Mouse (Mus musculus) midbrain, embryonic 15.5 days (tissue): ENCODE results near the gene Ang2. TPM values are rescaled to one million over a fixed set of nuclear protein-coding genes. Genes with fewer than 3 reads are reported as not detected.
"Not testable (repeated sequence)": the region's sequence is repeated elsewhere in the genome, so short reads cannot be mapped to it uniquely, and the experiment has no call there.

Experiments
- ATAC-seq: fragments of 200-750 bp; cut with Nextera tagmentation; replicated peaks from 2 replicates; pipeline ENCODE4 v1.8.0; 2017; ENCODE audit warnings: moderate TSS enrichment
- H3K27ac ChIP-seq: fragments of 300-500 bp; sonication (generic); 2 replicates; pipeline ENCODE4 v1.5.1; 2015; ENCODE audit warnings: mild to moderate bottlenecking, inconsistent platforms
- H3K27me3 ChIP-seq: fragments of 300-500 bp; sonication (generic); replicated peaks from 2 replicates; pipeline ENCODE4 v1.6.1; 2015; ENCODE audit warnings: inconsistent platforms
- H3K36me3 ChIP-seq: fragments of 300-500 bp; sonication (generic); replicated peaks from 2 replicates; pipeline ENCODE4 v1.6.1; 2015; ENCODE audit warnings: inconsistent platforms
- H3K4me1 ChIP-seq: fragments of 300-500 bp; sonication (generic); 2 replicates; pipeline ENCODE4 v1.6.1; 2015; ENCODE audit warnings: inconsistent platforms
- H3K4me2 ChIP-seq: fragments of 300-500 bp; sonication (generic); 2 replicates; pipeline ENCODE4 v1.6.1; 2015; ENCODE audit warnings: inconsistent platforms, mild to moderate bottlenecking, moderate library complexity
- H3K4me3 ChIP-seq: fragments of 300-500 bp; sonication (generic); 2 replicates; pipeline ENCODE4 v1.5.1; 2015; ENCODE audit warnings: mild to moderate bottlenecking, inconsistent platforms
- H3K9ac ChIP-seq: fragments of 300-500 bp; sonication (generic); 2 replicates; pipeline ENCODE4 v1.6.1; 2015; ENCODE audit warnings: mild to moderate bottlenecking, inconsistent platforms
- H3K9me3 ChIP-seq: fragments of 300-500 bp; sonication (generic); 2 replicates; pipeline ENCODE4 v1.6.1; 2016; ENCODE audit warnings: inconsistent platforms
- WGBS: fragments of 180-500 bp; shearing (Covaris S2); methylation state at CpG from one replicate; pipeline ENCODE4 v1.1.7; 2015; ENCODE audit warnings: mixed read lengths; 5-methylcytosine and 5-hydroxymethylcytosine counted together
- polyA plus RNA-seq: library from polyadenylated mRNA; unstranded; fragments of >200 nt; fragmentation: Nextera tagmentation; extraction: Ambion mirVana; gene quantifications from 2 replicates; pipeline ENCODE4 v1.2.1, GENCODE M21; 2015

Gene Ang2
- polyA plus RNA-seq = not detected in 2 replicates

DNA sequence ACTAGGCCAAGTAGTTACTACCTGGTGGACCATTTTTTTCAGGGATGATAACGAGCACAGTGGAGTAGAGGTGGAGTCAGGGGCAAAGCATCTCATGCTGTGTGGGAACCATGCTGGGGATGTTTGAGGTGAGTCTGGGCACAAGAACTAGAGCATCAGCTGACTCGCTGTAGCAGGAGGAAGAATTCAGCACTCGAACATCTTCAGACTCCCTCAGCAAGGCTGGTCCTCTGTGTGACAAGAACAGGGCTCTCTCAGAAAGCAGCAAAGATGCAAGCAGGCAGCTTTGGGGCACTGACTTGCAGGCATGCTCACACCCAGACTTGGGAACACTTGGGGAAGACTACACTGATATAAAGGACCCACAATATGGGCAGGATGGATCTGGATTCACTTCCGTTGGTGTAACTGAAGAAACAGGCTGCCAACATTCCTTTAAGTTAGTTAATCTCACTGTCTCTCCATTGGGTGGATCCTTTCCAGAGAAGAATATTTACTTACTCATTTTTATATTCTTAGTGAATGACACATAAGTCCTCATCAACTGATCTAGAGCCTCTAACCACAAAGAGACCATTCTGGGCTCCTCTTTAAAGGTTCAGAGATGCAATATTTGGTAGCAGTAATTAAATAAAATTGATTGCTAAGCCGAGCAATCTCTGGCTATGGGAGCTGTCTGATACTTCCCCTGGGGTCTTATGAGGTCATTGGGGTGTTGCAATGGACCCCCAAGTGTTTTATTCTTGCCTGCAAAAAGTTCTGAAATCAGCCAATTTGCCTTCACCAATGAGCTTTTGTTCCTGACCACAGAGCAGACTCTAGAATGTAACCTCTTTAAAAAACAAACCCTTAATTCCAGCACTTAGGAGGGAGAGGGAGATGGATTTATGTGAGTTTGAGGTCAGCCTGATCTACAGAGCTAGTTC is at the start of gene Ang2:
Gene Ang2, minus strand, starts transcription at position 51 of the 926 bp plus-strand sequence.
- Histone ChIP-seq H3K27me3 (no peaks in the 10 kb centered on the region), H3K27ac (no peak within 1 kb of the TSS), H3K4me3 (no peak within 1 kb of the TSS), H3K9ac (no peak within 1 kb of the TSS), H3K36me3 (no peaks in the 10 kb centered on the region), H3K4me2 (no peak within 1 kb of the TSS), H3K4me1 (no peaks in the 10 kb centered on the region), H3K9me3 (no peaks in the 10 kb centered on the region)
- ATAC-seq = no peak
- 82% methylated on average over 5 of the region's 5 CpGs for WGBS

GRCm38 (mm10) chr14:51247736-51248135 is 48.8 kb upstream of the Ang2 start:
- no peak overlapping the region for H3K9ac ChIP-seq
- no peak for ATAC-seq
- H3K4me1 ChIP-seq = no peaks in the 10 kb centered on the region
- no peaks in the 10 kb centered on the region for H3K9me3 ChIP-seq
- H3K27me3 ChIP-seq = no peaks in the 10 kb centered on the region
- no peak overlapping the region for H3K4me2 ChIP-seq
- WGBS = 89% methylated on average over 1 of the region's 1 CpGs
- H3K27ac ChIP-seq = no peak overlapping the region
- H3K4me3 ChIP-seq = no peak overlapping the region
- no peaks in the 10 kb centered on the region for H3K36me3 ChIP-seq

- Histone ChIP-seq H3K9ac (no peak overlapping the region), H3K4me1 (no peaks in the 10 kb centered on the region)
Observed at GRCm38 (mm10) chr14:51240899-51241298, 42.0 kb upstream of the Ang2 start.

GRCm38 (mm10) chr14:51237488-51237887 is 38.5 kb upstream of the Ang2 start:
- not testable (repeated sequence) for H3K9ac ChIP-seq, H3K9me3 ChIP-seq, H3K27ac ChIP-seq, H3K36me3 ChIP-seq, ATAC-seq, H3K4me3 ChIP-seq, H3K4me1 ChIP-seq, H3K4me2 ChIP-seq, H3K27me3 ChIP-seq
- WGBS = 84% methylated on average over 1 of the region's 1 CpGs

More at GRCm38 (mm10) chr14:51240899-51241298, 42.0 kb upstream of the Ang2 start:
- Histone ChIP-seq H3K36me3 (no peaks in the 10 kb centered on the region), H3K4me2 (no peak overlapping the region), H3K9me3 (no peaks in the 10 kb centered on the region), H3K4me3 (no peak overlapping the region), H3K27me3 (no peaks in the 10 kb centered on the region), H3K27ac (no peak overlapping the region)
- no peak for ATAC-seq

- not testable (repeated sequence) for H3K4me1 ChIP-seq, H3K9ac ChIP-seq, H3K27ac ChIP-seq, H3K9me3 ChIP-seq, ATAC-seq, H3K27me3 ChIP-seq, H3K4me3 ChIP-seq, H3K36me3 ChIP-seq, H3K4me2 ChIP-seq
- WGBS = 53% methylated on average over 4 of the region's 4 CpGs
Observed at GRCm38 (mm10) chr14:51229657-51230056, 30.7 kb upstream of the Ang2 start.

DNA sequence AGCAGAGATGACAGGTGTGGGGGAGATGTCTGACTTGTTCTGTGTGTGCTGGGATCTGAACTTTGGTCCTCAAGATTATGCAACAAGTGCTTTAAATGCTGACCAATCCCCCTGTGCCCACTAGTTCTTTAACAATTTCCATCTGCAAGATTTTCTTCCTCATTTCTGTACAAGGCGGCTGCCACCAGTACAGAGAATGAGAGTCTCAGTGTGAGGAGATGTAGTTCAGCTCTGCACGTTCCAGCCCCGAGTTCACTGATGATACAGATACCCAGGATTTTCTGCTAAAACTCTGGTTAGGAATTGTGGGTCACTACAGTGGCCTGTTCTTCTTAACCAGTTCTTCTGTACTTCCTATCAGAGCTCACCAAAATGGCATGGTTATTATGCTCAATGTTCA is 21.1 kb upstream of the Ang2 start:
- not testable (repeated sequence) for H3K4me2 ChIP-seq, H3K9ac ChIP-seq, H3K27me3 ChIP-seq, H3K27ac ChIP-seq, H3K4me3 ChIP-seq, H3K4me1 ChIP-seq, H3K9me3 ChIP-seq, H3K36me3 ChIP-seq, ATAC-seq
- 90% methylated on average over 3 of the region's 3 CpGs for WGBS

- 91% methylated on average over 2 of the region's 2 CpGs for WGBS
Observed at GRCm38 (mm10) chr14:51203115-51203514, 4.2 kb upstream of the Ang2 start, which contains the start of gene Ear14. Gene Ear14, plus strand, starts transcription at chr14:51203391.

GRCm38 (mm10) chr14:51200466-51200865 is 1.5 kb upstream of the Ang2 start:
- Histone ChIP-seq H3K27ac (no peak overlapping the region), H3K4me1 (no peaks in the 10 kb centered on the region), H3K4me2 (no peak overlapping the region), H3K36me3 (no peaks in the 10 kb centered on the region), H3K9ac (no peak overlapping the region), H3K9me3 (no peaks in the 10 kb centered on the region), H3K4me3 (no peak overlapping the region), H3K27me3 (no peaks in the 10 kb centered on the region)
- 94% methylated on average over 2 of the region's 2 CpGs for WGBS
- ATAC-seq = no peak

More at GRCm38 (mm10) chr14:51203115-51203514, 4.2 kb upstream of the Ang2 start, which contains the start of gene Ear14:
- no peak for ATAC-seq
- Histone ChIP-seq H3K4me1 (no peaks in the 10 kb centered on the region), H3K9ac (no peak within 1 kb of the TSS), H3K4me3 (no peak within 1 kb of the TSS), H3K36me3 (no peaks in the 10 kb centered on the region), H3K27ac (no peak within 1 kb of the TSS), H3K9me3 (no peaks in the 10 kb centered on the region), H3K27me3 (no peaks in the 10 kb centered on the region), H3K4me2 (no peak within 1 kb of the TSS)

DNA sequence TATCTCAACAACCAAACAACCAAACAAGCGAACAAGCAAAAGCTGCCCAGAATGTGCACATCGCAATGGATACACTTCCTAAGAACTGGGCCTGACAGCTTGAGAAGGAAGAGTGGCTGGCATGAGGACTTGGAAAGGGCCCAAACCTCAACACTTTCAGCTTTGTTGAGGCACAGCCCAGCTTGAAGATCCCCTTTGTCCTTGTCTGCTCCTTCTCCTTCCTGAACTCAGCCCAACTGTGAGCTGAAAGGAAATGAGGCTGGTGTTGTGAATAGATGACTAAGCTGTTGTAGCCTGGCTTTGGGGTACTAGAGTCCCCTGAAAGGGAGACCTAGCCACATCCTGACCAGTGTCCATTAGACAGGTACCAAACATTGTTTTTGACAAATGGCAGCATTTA is 1.1 kb upstream of the Ang2 start:
- no peaks in the 10 kb centered on the region for H3K4me1 ChIP-seq
- 81% methylated on average over 2 of the region's 2 CpGs for WGBS
- no peak overlapping the region for H3K9ac ChIP-seq
- H3K4me3 ChIP-seq = no peak overlapping the region
- H3K4me2 ChIP-seq = no peak overlapping the region
- ATAC-seq = no peak
- H3K27ac ChIP-seq = no peak overlapping the region
- H3K36me3 ChIP-seq = no peaks in the 10 kb centered on the region
- H3K9me3 ChIP-seq = no peaks in the 10 kb centered on the region
- H3K27me3 ChIP-seq = no peaks in the 10 kb centered on the region

DNA sequence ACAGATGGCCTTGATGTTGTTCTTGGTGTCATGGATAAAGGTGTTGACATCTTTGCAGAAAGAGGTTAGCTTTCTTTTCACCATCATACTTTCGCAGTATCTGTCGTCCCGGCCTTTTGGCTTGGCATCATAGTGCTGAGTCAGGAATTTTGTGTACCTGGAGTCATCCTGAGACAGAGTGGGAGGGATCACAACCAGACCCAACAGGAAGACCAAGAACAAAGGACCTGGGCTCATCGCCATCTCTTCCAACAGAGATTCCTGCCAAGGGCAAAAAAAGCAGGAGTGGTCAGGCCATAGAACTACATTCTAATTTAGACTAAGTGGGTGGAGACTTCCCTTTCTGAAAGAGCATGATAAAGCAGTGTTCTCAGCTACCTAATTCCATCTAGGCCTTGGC is 3.3 kb downstream of the Ang2 start:
- no peak overlapping the region for H3K9ac ChIP-seq
- H3K9me3 ChIP-seq = no peaks in the 10 kb centered on the region
- no peak overlapping the region for H3K4me2 ChIP-seq
- no peak overlapping the region for H3K27ac ChIP-seq
- no peaks in the 10 kb centered on the region for H3K4me1 ChIP-seq
- WGBS = 94% methylated on average over 4 of the region's 4 CpGs
- H3K4me3 ChIP-seq = no peak overlapping the region
- no peaks in the 10 kb centered on the region for H3K27me3 ChIP-seq
- ATAC-seq = no peak
- no peaks in the 10 kb centered on the region for H3K36me3 ChIP-seq

DNA sequence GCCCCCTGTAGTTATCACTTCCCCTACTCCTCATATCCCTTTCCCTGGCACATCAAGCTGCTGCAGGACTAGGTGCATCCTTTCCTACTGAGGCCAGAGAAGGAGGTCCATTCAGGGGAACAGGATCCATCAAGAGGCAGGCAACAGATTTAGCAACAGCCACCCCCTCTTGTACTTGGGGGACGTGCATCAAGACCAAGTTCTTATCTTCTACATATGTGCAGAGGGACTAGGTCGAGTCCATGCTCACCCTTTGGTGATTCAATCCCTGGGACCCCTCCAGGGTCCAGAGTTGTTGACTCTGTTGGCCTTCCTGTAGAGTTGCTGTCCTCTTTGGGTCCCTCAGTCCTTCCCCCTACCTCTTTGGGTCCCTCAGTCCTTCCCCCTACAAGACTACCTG is 17.9 kb downstream of the Ang2 start:
- H3K4me3 ChIP-seq, ATAC-seq, H3K27me3 ChIP-seq, H3K9me3 ChIP-seq, H3K36me3 ChIP-seq, H3K9ac ChIP-seq, H3K4me2 ChIP-seq, H3K27ac ChIP-seq, H3K4me1 ChIP-seq: not testable (repeated sequence)
- WGBS = 76% methylated on average over 2 of the region's 2 CpGs

- Histone ChIP-seq H3K27ac (no peak overlapping the region), H3K4me2 (no peak overlapping the region), H3K4me3 (no peak overlapping the region), H3K27me3 (no peaks in the 10 kb centered on the region), H3K9ac (no peak overlapping the region), H3K9me3 (no peaks in the 10 kb centered on the region), H3K4me1 (no peaks in the 10 kb centered on the region), H3K36me3 (no peaks in the 10 kb centered on the region)
- no peak for ATAC-seq
- 73% methylated on average over 4 of the region's 4 CpGs for WGBS
Observed at GRCm38 (mm10) chr14:51173843-51174242, 25.1 kb downstream of the Ang2 start.

GRCm38 (mm10) chr14:51172947-51173346 is 26.0 kb downstream of the Ang2 start:
- not testable (repeated sequence) for H3K9me3 ChIP-seq, ATAC-seq, H3K27me3 ChIP-seq, H3K36me3 ChIP-seq, H3K27ac ChIP-seq, H3K4me1 ChIP-seq, H3K9ac ChIP-seq, H3K4me2 ChIP-seq, H3K4me3 ChIP-seq
- WGBS = 40% methylated on average over 4 of the region's 4 CpGs
